Mouse (Mus musculus): ENCODE data around the gene Atp11a.

Gene Atp11a

GRCm38 (mm10) chr8:12811231-12811630 is 54.4 kb downstream of the Atp11a start:
- DNase-seq (ENCODE audit: extremely low read depth, low read depth) = no peak

GRCm38 (mm10) chr8:12816412-12816811 is 59.6 kb downstream of the Atp11a start:
- no peak for DNase-seq (ENCODE audit: extremely low read depth, low read depth)

DNA sequence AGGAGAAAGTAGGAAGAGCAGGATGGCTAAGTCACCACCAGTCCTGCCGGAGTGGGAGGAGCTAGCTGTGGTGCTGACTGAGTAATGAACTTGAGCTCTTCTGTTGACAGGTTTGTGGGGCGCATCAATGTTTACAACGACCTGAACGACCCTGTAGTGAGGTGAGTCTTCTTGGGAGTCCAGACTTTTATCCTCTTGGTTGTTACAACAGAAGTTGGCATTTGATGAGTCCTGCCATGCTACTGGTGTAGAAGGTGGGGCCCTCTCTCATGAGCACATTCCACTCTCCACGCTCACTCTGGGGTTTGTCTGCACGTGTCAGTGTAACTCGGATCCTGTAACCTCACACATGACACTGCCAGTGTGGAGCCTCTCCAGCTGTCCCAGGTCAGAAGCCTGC is 66.1 kb downstream of the Atp11a start:
- DNase-seq (ENCODE audit: extremely low read depth, low read depth) = no peak

DNA sequence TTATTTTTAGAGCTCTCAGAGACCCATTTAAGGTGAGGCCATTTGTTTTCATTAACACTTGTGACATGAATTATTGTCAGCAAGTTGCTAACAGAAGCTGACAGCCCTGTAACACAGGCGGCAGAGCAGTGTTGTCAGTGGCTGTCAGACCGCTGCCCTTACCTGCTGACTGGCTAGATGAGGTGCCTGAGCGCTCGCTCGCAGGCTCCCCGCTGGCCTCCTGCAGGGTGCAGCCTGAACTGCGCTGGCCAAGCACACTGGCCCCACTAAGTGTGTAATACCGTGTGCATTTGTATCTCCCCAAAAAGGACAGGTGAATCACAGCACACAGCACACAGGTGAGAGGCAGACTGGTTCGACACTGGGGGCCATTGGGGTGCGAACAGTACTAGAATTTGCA is 67.7 kb downstream of the Atp11a start:
- no peak for DNase-seq (ENCODE audit: extremely low read depth, low read depth)

DNA sequence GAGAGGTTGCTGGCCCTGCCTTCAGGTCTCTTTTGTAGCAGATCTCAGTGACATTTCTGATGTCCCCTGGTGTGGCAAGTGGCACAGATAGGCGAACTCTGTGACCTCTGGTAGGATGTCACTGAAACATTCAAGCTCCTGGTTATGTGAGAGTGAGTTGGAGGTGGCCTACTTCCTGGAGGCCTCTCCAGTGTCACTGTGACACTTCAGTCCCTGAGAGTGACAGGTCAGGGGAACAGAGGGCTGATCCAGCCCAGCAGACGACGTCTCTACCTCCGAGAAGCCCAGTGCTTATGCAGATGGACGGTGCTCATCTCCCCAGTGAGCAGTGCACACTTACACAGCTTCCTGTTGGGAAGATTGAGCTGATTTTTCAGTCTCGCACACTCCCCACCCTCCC is 68.4 kb downstream of the Atp11a start:
- no peak for DNase-seq (ENCODE audit: extremely low read depth, low read depth)

- no peak for DNase-seq (ENCODE audit: extremely low read depth, low read depth)
Observed at GRCm38 (mm10) chr8:12825686-12826237, 68.9 kb downstream of the Atp11a start.

- no peak for DNase-seq (ENCODE audit: extremely low read depth, low read depth)
Observed at GRCm38 (mm10) chr8:12827124-12827523, 70.3 kb downstream of the Atp11a start.

GRCm38 (mm10) chr8:12828298-12828697 is 71.5 kb downstream of the Atp11a start:
- DNase-seq (ENCODE audit: extremely low read depth, low read depth) = no peak

GRCm38 (mm10) chr8:12829381-12829780 is 72.6 kb downstream of the Atp11a start:
- DNase-seq (ENCODE audit: extremely low read depth, low read depth) = no peak

GRCm38 (mm10) chr8:12831659-12832589 is 75.1 kb downstream of the Atp11a start:
- no peak for DNase-seq (ENCODE audit: extremely low read depth, low read depth)

DNA sequence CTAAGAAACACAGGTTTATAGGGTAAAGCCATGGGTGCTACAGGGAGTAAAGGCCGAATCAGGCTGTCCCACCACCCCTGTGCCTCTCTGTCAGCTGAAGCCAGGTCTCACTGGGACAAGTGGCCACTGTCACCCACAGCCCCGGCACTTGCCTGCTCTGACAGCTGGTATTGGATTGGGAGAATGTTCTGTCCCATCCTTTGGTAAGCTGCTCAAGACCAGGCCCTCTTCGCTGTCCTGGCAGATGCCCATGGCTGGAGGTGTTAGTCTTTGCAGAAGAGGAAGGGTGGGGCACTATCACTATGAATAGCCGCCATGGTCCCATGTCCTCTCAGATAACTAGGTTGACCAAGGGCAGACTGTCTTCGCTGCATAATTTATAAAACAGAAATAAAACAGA is 76.8 kb downstream of the Atp11a start:
- no peak for DNase-seq (ENCODE audit: extremely low read depth, low read depth)

- DNase-seq (ENCODE audit: extremely low read depth, low read depth) = no peak
Observed at GRCm38 (mm10) chr8:12840834-12841233, 84.0 kb downstream of the Atp11a start.

DNA sequence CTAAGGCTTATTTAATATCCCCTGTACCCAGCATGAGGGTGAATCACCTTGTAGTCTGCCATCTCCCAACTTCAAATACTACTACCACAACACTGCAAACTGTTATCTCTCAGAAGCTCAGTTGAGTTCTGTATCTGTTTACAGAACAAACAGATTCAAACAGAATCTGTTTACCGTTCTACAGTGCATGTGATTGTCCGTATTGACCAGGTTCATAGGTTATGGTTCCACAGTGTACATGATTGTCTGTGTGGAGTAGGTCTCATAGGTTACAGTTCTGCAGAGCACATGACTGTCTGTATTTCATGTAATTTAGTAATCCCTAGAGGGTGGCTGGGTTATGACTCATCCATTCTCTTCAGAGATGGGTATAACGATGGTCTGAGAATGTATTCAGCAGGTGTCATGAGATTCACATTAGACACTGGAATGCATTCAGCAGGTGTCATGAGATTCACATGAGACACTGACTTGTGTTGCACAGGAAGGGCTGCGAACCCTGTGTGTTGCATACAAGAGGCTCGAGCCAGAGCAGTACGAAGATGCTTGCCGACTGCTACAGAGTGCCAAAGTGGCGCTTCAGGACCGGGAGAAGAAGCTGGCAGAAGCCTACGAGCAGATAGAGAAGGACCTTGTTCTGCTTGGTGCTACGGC is 85.7 kb downstream of the Atp11a start:
- no peak for DNase-seq (ENCODE audit: extremely low read depth, low read depth)

DNA sequence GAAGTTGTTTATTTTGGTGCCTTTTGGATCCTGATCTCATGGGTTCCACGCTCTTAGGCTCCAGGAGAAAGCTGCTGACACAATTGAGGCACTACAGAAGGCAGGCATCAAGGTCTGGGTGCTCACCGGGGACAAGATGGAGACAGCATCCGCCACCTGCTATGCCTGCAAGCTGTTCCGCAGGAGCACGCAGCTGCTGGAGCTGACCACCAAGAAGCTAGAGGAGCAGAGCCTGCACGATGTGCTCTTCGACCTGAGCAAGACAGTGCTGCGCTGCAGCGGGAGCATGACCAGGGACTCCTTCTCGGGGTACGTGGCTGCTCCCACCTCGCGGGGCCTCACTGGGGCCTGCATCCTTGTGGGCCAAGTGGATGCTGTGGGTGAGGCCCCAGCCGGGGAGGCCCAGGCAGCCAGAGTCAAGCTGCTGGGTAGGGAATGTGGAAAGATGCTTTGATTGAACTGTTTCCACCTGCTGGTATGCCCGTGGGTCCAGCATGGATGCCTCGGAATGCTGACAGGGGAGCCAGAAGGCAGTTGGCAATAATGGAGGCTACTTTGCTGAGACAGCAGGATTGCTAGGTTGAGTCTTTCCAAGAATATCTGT is 87.6 kb downstream of the Atp11a start:
- DNase-seq (ENCODE audit: extremely low read depth, low read depth) = no peak

DNA sequence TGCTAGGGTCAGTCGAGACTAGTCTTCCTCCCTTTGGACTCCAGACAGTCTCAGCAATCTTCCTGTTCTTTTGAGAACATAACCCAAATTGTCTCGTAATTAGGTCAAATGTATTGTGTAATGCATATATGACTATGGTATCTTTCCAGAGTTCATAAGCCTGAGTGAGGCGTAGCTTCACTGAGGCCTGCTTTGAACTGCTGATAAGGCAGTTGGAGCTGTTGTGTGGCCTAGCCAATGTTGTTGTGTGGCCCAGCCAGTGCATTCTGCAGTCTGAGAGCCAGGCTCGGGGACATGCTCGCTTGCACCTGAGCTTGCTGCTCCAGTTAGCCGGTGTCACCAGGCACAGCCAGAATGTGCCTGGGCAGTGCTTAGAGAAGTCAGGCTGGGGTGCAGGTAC is 89.6 kb downstream of the Atp11a start:
- no peak for DNase-seq (ENCODE audit: extremely low read depth, low read depth)

- no peak for DNase-seq (ENCODE audit: extremely low read depth, low read depth)
Observed at GRCm38 (mm10) chr8:12851241-12851640, 94.4 kb downstream of the Atp11a start.

- no peak for DNase-seq (ENCODE audit: extremely low read depth, low read depth)
Observed at GRCm38 (mm10) chr8:12856038-12856437, 99.2 kb downstream of the Atp11a start.

GRCm38 (mm10) chr8:12863061-12863460 is 106.2 kb downstream of the Atp11a start:
- no peak for DNase-seq (ENCODE audit: extremely low read depth, low read depth)

GRCm38 (mm10) chr8:12863608-12864007 is 106.8 kb downstream of the Atp11a start:
- no peak for DNase-seq (ENCODE audit: extremely low read depth, low read depth)

GRCm38 (mm10) chr8:12865790-12866189 is 109.0 kb downstream of the Atp11a start:
- no peak for DNase-seq (ENCODE audit: extremely low read depth, low read depth)

GRCm38 (mm10) chr8:12869661-12870060 is 112.8 kb downstream of the Atp11a start:
- no peak for DNase-seq (ENCODE audit: extremely low read depth, low read depth)

DNA sequence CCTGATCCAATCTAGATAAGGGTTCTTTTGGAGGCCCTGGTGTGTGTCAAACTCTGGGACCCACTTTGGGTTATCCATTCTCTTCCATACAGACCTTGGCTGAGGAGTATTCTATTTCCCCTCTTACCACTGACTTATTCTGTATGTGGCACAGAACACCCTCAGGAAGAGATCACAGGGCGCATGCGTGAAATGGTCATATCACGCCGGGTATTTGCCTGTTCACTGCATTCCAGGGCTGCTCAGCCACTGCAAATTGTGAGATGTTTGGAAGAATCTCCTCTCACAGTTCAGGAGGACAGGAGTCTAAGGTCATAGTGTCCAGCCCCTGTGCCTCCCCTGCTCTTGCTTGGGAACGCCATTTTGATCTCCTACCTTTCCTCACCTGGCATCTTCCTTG is 113.8 kb downstream of the Atp11a start:
- no peak for DNase-seq (ENCODE audit: extremely low read depth, low read depth)
